Mouse (Mus musculus) gastrocnemius, postnatal 36 days (tissue): ENCODE data around the gene Wfdc5. TPM values are rescaled to one million over a fixed set of nuclear protein-coding genes. Genes with fewer than 3 reads are reported as not detected.

Experiments used
- DNase-seq, 2 experiments: peaks; one replicate each; pipeline ENCODE4 v3.0.0; 2022
- intact Hi-C: fragments of 180-260 bp; cut with DNase I; formaldehyde crosslinking; loops from one replicate; pipeline ENCODE4 v1.15.1; 2025
- total RNA-seq, 2 experiments: library from RNA; stranded (reverse); gene quantifications; 2 replicates each; pipeline ENCODE4 v1.2.3; 2021

Gene Wfdc5
- total RNA-seq, 2 experiments from 2014 or later = 0.20 TPM; not detected in 1

GRCm38 (mm10) chr2:164135367-164135766, 47.2 kb downstream of the Wfdc5 start:
- intact Hi-C loops = loop anchor here (2.0 kb wide), 1 partner anchor 53 kb away; no protein-coding TSS in a partner anchor
- no peak for DNase-seq

DNA sequence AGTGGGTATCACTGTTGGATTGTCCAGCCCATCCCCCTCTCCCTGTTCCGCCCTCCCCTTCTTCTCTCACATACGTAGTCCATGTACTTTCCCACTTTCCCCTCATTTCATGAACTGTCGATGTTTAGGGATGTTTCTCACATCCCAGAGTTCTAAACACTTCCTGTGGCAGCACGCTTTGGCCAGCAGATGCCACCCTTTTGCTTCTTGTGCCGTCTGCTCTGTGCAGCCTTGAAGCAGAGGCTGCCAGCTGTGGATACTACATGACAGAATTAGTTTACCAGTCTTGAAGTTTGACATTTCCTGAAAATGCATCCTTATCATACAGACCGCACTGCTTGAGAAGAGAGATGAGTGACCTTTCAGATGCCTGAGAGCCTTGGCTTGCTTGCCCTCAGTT, 48.0 kb downstream of the Wfdc5 start:
- DNase-seq = no peak
- intact Hi-C loops = loop anchor here (2.0 to 5.0 kb wide), 2 partner anchors 54 to 218 kb away; no protein-coding TSS in a partner anchor

DNA sequence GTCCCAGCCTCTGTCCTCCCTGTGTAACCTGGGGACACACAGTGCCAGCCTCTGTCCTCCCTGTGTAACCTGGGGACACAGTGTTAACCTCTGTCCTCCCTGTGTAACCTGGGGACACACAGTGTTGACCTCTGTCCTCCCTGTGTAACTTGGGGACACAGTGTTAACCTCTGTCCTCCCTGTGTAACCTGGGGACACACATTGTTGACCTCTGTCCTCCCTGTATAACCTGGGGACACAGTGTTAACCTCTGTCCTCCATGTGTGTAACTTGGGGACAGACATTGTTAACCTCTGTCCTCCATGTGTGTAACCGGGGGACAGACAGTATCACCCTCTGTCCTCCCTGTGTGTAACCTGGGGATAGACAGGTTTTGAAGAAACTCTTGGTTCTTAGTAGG, 51.0 kb downstream of the Wfdc5 start:
- intact Hi-C loops = loop anchor here (5.0 kb wide), 1 partner anchor 221 kb away; no protein-coding TSS in a partner anchor
- no peak for DNase-seq

DNA sequence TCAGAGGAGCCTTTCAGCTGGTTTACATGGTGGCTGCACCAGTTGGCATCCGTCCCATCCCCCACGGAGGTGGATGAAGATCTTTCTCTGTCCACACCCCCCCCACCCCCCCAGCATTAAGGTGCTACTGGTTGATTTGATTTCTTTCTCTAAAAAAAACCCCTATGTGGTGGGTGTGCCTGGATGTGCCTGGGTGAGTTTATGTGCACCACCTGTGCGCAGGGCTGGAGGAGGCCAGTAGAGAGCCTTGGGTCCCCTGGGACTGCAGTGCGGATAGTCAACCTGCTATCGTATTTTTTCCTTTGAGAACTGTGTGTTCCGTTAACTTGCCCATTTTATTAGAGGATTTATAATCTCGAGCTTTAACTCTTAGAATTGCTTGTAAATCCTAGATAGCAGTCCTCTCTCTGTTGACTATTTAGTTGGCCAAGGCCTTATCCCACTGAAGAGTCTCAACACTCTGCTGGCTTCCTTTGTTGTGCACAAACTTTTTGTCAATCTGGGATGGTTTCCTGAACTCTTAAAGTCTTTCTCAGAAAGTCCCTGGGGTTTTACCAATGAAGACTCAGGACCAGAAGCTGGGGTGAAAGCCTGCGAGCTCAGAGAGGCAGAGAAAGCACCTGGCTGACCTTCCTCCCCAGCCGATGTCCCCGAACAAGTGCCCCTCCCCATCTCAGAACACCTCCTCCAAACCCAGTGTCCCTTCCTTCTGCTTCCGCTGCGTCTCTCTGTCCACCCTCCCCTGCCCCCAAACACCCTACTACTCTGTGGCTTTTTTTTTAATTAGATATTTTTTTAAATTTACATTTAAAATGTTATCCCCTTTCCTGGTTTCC, 53.7 kb downstream of the Wfdc5 start:
- intact Hi-C loops = no loop called here
- DNase-seq = no peak

DNA sequence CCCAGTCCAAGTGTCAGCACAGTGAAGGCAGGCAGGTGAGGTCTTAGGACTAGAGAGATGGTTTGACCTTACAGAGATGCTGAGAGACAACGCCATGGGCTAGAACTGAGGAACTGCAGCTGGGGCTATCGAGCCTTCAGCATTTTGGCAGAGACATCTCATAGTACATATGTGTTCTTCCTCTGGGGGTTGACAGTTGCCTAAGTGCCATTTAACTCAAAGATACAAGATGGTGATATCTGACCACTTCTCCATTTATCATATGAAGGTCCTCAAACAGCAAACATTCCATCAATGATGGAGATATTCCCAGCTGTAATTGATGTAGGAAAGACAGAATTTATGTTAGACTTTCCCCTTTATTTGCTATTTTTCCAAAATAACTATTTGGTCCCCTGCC, 55.2 kb downstream of the Wfdc5 start:
- intact Hi-C loops = no loop called here

DNA sequence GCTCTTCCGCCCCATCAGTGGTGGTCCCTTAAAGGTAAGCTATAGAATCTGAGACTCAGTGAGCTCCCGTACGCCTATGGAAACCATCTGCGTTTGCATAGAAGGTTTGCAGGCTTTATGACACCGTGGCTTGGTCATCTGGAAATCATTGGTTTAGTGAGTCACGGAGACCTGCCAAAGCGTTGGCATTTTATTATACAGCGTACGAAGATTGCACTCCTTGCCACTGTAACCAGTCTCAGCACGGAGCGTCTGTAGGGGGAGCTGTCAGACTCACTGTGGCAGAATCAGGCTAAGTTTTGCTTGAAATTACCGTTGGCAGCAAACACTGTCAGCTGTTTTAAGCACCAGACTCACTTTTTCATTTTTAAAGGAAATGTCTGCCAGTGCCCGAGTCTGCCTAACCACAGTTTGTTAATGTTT, 56.0 kb downstream of the Wfdc5 start:
- DNase-seq = peak in 1 of 2 experiments; percentile 48
- intact Hi-C loops = no loop called here

More for the DNA sequence above, 55.2 kb downstream of the Wfdc5 start:
- no peak for DNase-seq

Other genes starting within 250 kb of the Wfdc5 start
- 10 to 100 TPM; 34.7 to 37.9 TPM for gene Ywhab, start 187.8 kb downstream of the Wfdc5 start, total RNA-seq
- gene Pabpc1l, start 157.3 kb downstream of the Wfdc5 start, total RNA-seq = under 1 TPM in 1 of 2 experiments, not detected in 1; 0.54 TPM
- gene Stk4, start 112.4 kb downstream of the Wfdc5 start, total RNA-seq = 1 to 10 TPM; 6.1 to 9.8 TPM
- 10 to 100 TPM; 10.4 to 11.4 TPM for gene Tomm34, start 111.6 kb downstream of the Wfdc5 start, total RNA-seq
- under 1 TPM; 0.46 to 0.67 TPM for gene Kcns1, start 11.6 kb downstream of the Wfdc5 start, total RNA-seq
- gene Wfdc12, start 7.9 kb upstream of the Wfdc5 start, total RNA-seq = not detected
- gene Wfdc15a, start 17.4 kb upstream of the Wfdc5 start, total RNA-seq = not detected
- gene Wfdc15b, start 38.9 kb upstream of the Wfdc5 start, total RNA-seq = not detected
- gene Svs2, start 55.7 kb upstream of the Wfdc5 start, total RNA-seq = not detected
- not detected for gene Svs3b, start 73.9 kb upstream of the Wfdc5 start, total RNA-seq
- gene Svs4, start 95.7 kb upstream of the Wfdc5 start, total RNA-seq = not detected
- not detected for gene Svs3a, start 106.5 kb upstream of the Wfdc5 start, total RNA-seq
- gene Svs6, start 134.0 kb upstream of the Wfdc5 start, total RNA-seq = not detected
- not detected for gene Svs5, start 150.0 kb upstream of the Wfdc5 start, total RNA-seq
- gene Slpi, start 206.4 kb upstream of the Wfdc5 start, total RNA-seq = 1 to 10 TPM in 1 of 2 experiments, not detected in 1; 1.1 TPM
- not detected for gene Rbpjl, start 220.4 kb upstream of the Wfdc5 start, total RNA-seq
- gene Matn4, start 222.4 kb upstream of the Wfdc5 start, total RNA-seq = 1 to 10 TPM; 1.5 to 1.7 TPM